Mouse (Mus musculus) spleen, adult 2 months (tissue): ENCODE measurements around the gene Prrc2a.

Experiments
- CTCF ChIP-seq: fragments of 200-500 bp; IDR thresholded peaks from 2 replicates; pipeline ENCODE4 v1.5.1; 2011; ENCODE audit warnings: mild to moderate bottlenecking, inconsistent platforms; ENCODE audit not compliant: insufficient read depth, insufficient read length, insufficient replicate concordance; ENCODE audit errors: extremely low read depth
- POLR2A ChIP-seq: fragments of 200-500 bp; IDR thresholded peaks from 2 replicates; pipeline ENCODE4 v1.6.1; 2011; ENCODE audit warnings: low read depth, low read length, inconsistent platforms

DNA sequence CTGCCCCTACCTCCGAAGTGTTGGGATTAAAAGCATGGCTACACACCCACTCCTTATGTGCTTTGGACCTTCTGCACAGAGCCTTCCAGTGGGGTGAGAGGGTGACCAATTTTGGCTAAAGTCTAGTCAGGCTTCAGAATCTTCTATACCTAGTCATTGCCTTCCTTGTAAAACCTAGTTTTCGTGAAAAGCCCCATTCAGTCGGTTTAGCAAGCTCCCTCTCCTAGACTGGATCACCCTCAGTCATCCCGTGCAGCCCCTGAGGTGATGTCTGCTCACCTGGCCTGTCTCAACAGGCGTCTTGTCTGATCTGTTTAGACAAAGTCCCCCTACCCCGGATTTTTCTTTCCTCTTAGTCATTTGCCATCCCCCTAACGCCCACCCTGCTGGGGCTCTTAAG, 33.3 kb upstream of the Prrc2a start:
- TF ChIP-seq POLR2A (no peak), CTCF (no peak)
